Mouse (Mus musculus) CH12.LX (cell line): ENCODE results near the gene Gm49387. TPM values are rescaled to one million over a fixed set of nuclear protein-coding genes. Genes with fewer than 3 reads are reported as not detected.

Experiments
- DNase-seq: peaks from one replicate; pipeline ENCODE4 v3.0.0-alpha.2; 2013; ENCODE audit errors: extremely low read depth
- H3K27ac ChIP-seq: 2 replicates; pipeline ENCODE4 v1.5.1; 2012; ENCODE audit warnings: low read depth, mild to moderate bottlenecking, control low read depth, moderate library complexity; ENCODE audit not compliant: insufficient read depth
- H3K27me3 ChIP-seq: replicated peaks from 2 replicates; pipeline ENCODE3; 2012; ENCODE audit warnings: inconsistent platforms
- H3K36me3 ChIP-seq, 2 experiments: replicated peaks in 1 of 2; 2 replicates each; pipeline versions ENCODE3 to v1.6.1; 2012; ENCODE audit warnings: inconsistent platforms in 1 of 2, low read length in 1 of 2, mild to moderate bottlenecking in 1 of 2, mixed read lengths in 1 of 2, moderate library complexity in 1 of 2; ENCODE audit not compliant: control insufficient read depth in 1 of 2, insufficient read depth in 1 of 2
- H3K4me1 ChIP-seq, 2 experiments: 2 replicates each; pipeline ENCODE4 v1.6.1; 2012; ENCODE audit warnings: inconsistent platforms in 1 of 2, moderate library complexity in 1 of 2; ENCODE audit not compliant: insufficient read depth in 2 of 2, control insufficient read depth in 1 of 2
- H3K4me2 ChIP-seq: 2 replicates; pipeline ENCODE4 v1.6.1; 2012; ENCODE audit warnings: low read depth, mild to moderate bottlenecking, control low read depth; ENCODE audit not compliant: poor library complexity, insufficient read depth, severe bottlenecking
- H3K4me3 ChIP-seq, 3 experiments: fragments of 150-350 bp in 1 of 3; sonication (generic) in 1 of 3; replicated peaks in 1 of 3; 2 replicates each; pipeline versions ENCODE3 to v1.5.1; 2011 to 2012; ENCODE audit warnings: low read depth in 2 of 3, low read length in 2 of 3, mild to moderate bottlenecking in 2 of 3, moderate library complexity in 2 of 3, control low read depth in 1 of 3, improper control_type of control experiment in 1 of 3, inconsistent platforms in 1 of 3, mixed read lengths in 1 of 3; ENCODE audit not compliant: poor library complexity in 1 of 3
- H3K79me2 ChIP-seq: replicated peaks from 2 replicates; pipeline ENCODE4 v1.6.1; 2012; ENCODE audit warnings: mild to moderate bottlenecking, moderate library complexity; ENCODE audit not compliant: control insufficient read depth, poor library complexity, insufficient read depth, severe bottlenecking; ENCODE audit errors: extremely low read depth
- H3K9ac ChIP-seq: 2 replicates; pipeline ENCODE4 v1.6.1; 2012; ENCODE audit warnings: low read depth, mild to moderate bottlenecking, control low read depth, moderate library complexity; ENCODE audit not compliant: insufficient read depth
- H3K9me3 ChIP-seq: replicated peaks from 2 replicates; pipeline ENCODE3; 2012; ENCODE audit warnings: low read length, inconsistent platforms, mixed read lengths
- BHLHE40 ChIP-seq: IDR thresholded peaks from 2 replicates; pipeline ENCODE4 v1.6.1; 2011; ENCODE audit warnings: mild to moderate bottlenecking, low read depth, low read length, improper control_type of control experiment
- CTCF ChIP-seq, 2 experiments: IDR thresholded peaks in 1 of 2; conservative IDR thresholded peaks in 1 of 2; 2 replicates each; pipeline ENCODE4 v1.5.1; 2011 to 2012; ENCODE audit warnings: low read depth in 2 of 2, low read length in 2 of 2, improper control_type of control experiment in 1 of 2, inconsistent platforms in 1 of 2, mild to moderate bottlenecking in 1 of 2, moderate library complexity in 1 of 2
- ELF1 ChIP-seq: IDR thresholded peaks from 2 replicates; pipeline ENCODE4 v1.6.1; 2014; ENCODE audit warnings: low read depth, mild to moderate bottlenecking, inconsistent platforms, low read length, improper control_type of control experiment
- EP300 ChIP-seq: IDR thresholded peaks from 2 replicates; pipeline ENCODE4 v1.6.1; 2011; ENCODE audit warnings: low read length, improper control_type of control experiment
- ETS1 ChIP-seq: conservative IDR thresholded peaks from 2 replicates; pipeline ENCODE4 v1.6.1; 2012; ENCODE audit warnings: low read depth, mild to moderate bottlenecking, inconsistent platforms, low read length, improper control_type of control experiment, moderate library complexity
- IRF4 ChIP-seq: IDR thresholded peaks from 2 replicates; pipeline ENCODE4 v1.6.1; 2014; ENCODE audit warnings: low read depth, mild to moderate bottlenecking, inconsistent platforms, low read length, improper control_type of control experiment
- JUN ChIP-seq: IDR thresholded peaks from 2 replicates; pipeline ENCODE4 v1.6.1; 2011; ENCODE audit warnings: low read depth, mild to moderate bottlenecking, low read length, improper control_type of control experiment, moderate library complexity; ENCODE audit not compliant: insufficient read depth
- JUND ChIP-seq: conservative IDR thresholded peaks from 2 replicates; pipeline ENCODE4 v1.6.1; 2011; ENCODE audit warnings: low read depth, low read length, improper control_type of control experiment
- MAZ ChIP-seq: IDR thresholded peaks from 2 replicates; pipeline ENCODE4 v1.6.1; 2012; ENCODE audit warnings: low read depth, mild to moderate bottlenecking, inconsistent platforms, low read length, improper control_type of control experiment, moderate library complexity
- MEF2A ChIP-seq: IDR thresholded peaks from 2 replicates; pipeline ENCODE4 v1.6.1; 2014; ENCODE audit warnings: low read depth, mild to moderate bottlenecking, inconsistent platforms, low read length, improper control_type of control experiment, borderline replicate concordance
- PAX5 ChIP-seq: IDR thresholded peaks from 2 replicates; pipeline ENCODE4 v1.6.1; 2012; ENCODE audit warnings: low read length, inconsistent platforms, mixed read lengths
- POLR2A ChIP-seq: IDR thresholded peaks from 2 replicates; pipeline ENCODE4 v1.6.1; 2011; ENCODE audit warnings: low read depth, mild to moderate bottlenecking, improper control_type of control experiment, low read length
- TCF12 ChIP-seq: IDR thresholded peaks from 2 replicates; pipeline ENCODE4 v1.6.1; 2014; ENCODE audit warnings: low read depth, mild to moderate bottlenecking, inconsistent platforms, low read length, improper control_type of control experiment
- dilution Hi-C: fragments of 300-500 bp; cut with MboI; formaldehyde crosslinking; loops from 2 replicates; pipeline ENCODE4 v1.14.3; 2020; ENCODE audit warnings: low sequenced_read_pairs; ENCODE audit not compliant: extremely low pct_unique_long_range_greater_than_20kb, extremely low pct_ligation_motif_present
- in situ Hi-C: fragments of 300-500 bp; cut with MboI; formaldehyde crosslinking; loops from 3 replicates; pipeline ENCODE4 v1.14.3; 2019; ENCODE audit warnings: low sequenced_read_pairs, low pct_ligation_motif_present, low pct_unique_long_range_greater_than_20kb, mixed read lengths
- polyA plus RNA-seq: library from polyadenylated mRNA; unstranded; fragments of >175 nt; gene quantifications from 2 replicates; pipeline ENCODE4 v1.2.1, GENCODE M21; 2012; ENCODE audit warnings: low read depth; ENCODE audit not compliant: insufficient read length
- total RNA-seq, 2 experiments: library from RNA; depleted of rRNA; stranded (reverse); fragments of 300-350 nt in 1 of 2; fragments of >200 nt in 1 of 2; gene quantifications; 2 replicates each; pipeline ENCODE4 v1.2.3; 2012 to 2014

The Gm49387 gene
- total and polyA plus RNA-seq, 3 experiments = 0.71 TPM; not detected in 2

DNA sequence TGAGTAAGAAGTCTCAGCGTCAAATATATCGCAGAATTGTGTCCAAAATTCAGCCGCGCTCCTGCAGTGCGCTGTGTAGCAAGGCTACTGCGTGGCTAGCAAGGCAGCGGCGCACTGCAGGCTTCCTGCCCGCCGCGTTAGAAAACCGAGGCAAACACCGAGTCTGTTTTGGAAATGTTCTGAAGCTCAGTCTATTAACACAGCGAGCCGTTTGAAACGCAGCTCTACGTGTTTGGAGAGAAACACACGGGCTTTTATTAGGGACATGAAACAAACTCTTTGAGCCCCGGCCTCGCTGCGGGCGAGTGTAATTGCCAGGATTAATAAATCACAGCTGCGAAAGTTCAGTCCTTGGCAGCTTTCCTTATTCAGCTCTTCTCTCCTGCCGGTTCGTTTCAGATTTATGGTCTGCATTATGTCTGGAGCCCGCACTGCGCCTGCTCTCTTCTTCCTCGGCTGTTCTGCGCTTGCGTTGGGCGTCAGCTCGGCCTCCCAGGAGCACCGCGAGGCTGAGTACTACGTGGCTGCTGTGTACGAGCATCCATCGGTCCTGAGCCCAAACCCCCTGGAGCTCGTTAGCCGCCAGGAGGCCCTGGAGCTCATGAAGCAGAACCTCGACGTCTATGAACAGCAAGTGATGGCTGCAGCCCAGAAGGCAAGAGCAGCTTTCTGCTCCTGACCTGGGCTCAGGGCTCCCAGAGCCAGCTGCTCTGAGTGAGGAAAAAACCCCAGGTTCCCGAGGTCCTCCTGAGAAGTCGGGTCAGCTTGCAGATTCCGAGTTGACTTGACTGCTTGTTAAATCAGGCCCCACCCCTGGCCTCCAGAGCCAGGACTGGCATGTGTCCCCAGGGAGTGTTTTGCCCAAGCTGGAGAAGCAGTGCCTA is 21.2 kb upstream of the Gm49387 start (continued):
- peak in 1 of 2 experiments; percentile 13; a peak in 1 of 4 replicates for TF ChIP-seq CTCF (conservative IDR thresholded peaks at IDR 0.05 in 1 of 2, IDR thresholded peaks at IDR 0.05 in 1 of 2; ENCODE audit: low read depth in 2 of 2, low read length in 2 of 2)

DNA sequence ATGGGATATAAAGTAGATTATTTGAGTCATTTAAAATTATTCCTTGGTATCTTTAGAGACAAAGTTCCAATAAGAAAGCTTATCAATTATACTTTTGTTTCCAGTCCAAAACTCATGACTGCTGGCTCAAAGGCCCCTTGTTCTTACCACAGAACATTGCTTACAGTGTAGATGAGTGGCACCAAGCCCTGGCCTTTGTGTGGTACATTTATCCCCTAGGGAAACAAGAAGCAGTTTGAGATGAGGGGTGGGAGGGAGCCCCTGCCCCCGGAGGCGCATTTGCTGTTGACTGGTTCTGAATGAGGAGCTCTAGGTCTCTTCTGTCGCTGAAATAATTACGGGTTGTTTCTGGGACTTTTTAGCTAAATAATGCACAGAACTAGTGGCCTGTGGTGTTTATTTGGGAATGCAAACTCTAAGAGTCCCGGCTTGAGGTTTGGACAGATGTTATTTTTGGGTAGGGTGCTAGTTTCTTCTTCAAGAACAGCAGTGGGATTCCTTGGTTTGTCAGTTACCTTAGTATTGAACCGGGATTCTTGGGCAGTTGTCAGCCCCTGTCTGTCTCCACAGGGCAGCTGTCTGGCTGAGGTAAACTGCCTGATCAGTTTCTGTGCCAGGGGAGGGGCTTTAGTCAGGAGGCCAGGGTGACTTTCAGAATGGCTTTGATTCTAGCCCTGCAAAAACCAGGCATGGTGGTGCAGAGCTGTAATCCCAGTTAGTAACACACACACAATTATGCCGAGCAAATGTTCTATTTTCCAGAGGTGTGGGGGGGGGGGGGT is 19.8 kb upstream of the Gm49387 start:
- no peaks in the 10 kb centered on the region for H3K27me3 ChIP-seq
- H3K9me3 ChIP-seq = no peaks in the 10 kb centered on the region
- H3K79me2 ChIP-seq = no peaks in the 10 kb centered on the region; the same call in 1 of the 2 replicates
- dilution Hi-C loops = no loop called here
- peak overlapping the region; percentile 48 for H3K4me2 ChIP-seq
- peak overlapping the region; percentile 17; the same call in 1 of the 2 replicates for H3K9ac ChIP-seq
- H3K27ac ChIP-seq = peak overlapping the region; percentile 53; the same call in 1 of the 2 replicates
- H3K36me3 ChIP-seq = peaks cover 0 to 11% of the 10 kb centered on the region in 2 experiments
- peaks cover 37 to 97% of the 10 kb centered on the region in 2 experiments for H3K4me1 ChIP-seq
- no peak overlapping the region for H3K4me3 ChIP-seq
- 0 out of 2 replicates have a peak, but pooled peaks have one; percentile 14 for TF ChIP-seq MAZ
- TF ChIP-seq EP300 = no peak
- TF ChIP-seq POLR2A = peak; percentile 29; the same call in 1 of the 2 replicates
- peak; percentile 48 for DNase-seq
- in situ Hi-C loops = no loop called here

- Histone ChIP-seq H3K4me3 (no peak overlapping the region), H3K9ac (peak overlapping the region; percentile 5; the same call in 1 of the 2 replicates), H3K27me3 (no peaks in the 10 kb centered on the region), H3K79me2 (no peaks in the 10 kb centered on the region; the same call in 1 of the 2 replicates), H3K9me3 (no peaks in the 10 kb centered on the region), H3K4me1 (peaks cover 34 to 96% of the 10 kb centered on the region in 2 experiments), H3K36me3 (peaks cover 0 to 11% of the 10 kb centered on the region in 2 experiments), H3K4me2 (peak overlapping the region; percentile 48), H3K27ac (peak overlapping the region; percentile 33)
- peak; percentile 5; the same call in 1 of the 2 replicates for TF ChIP-seq IRF4
- TF ChIP-seq BHLHE40 = peak; percentile 81
- no peak for TF ChIP-seq PAX5
- TF ChIP-seq TCF12 = no peak
- TF ChIP-seq ELF1 = peak; percentile 17; the same call in 1 of the 2 replicates
- TF ChIP-seq POLR2A = no peak
- peak; percentile 65 for TF ChIP-seq EP300
- TF ChIP-seq ETS1 = peak; percentile 83
- TF ChIP-seq JUN = peak; percentile 85
- TF ChIP-seq JUND = peak; percentile 82
- TF ChIP-seq MEF2A = peak; percentile 98
- peak; percentile 77 for DNase-seq
- dilution Hi-C loops = no loop called here
- in situ Hi-C loops = loop anchor here (10.0 kb wide), 2 partner anchors 285 to 425 kb away; partner anchors contain the start of genes Dph3 and Oxnad1
Observed at GRCm38 (mm10) chr14:31659501-31660181, 19.0 kb upstream of the Gm49387 start.
